Mouse (Mus musculus): Measurements from ENCODE around the gene Nrf1.

Nrf1 gene

DNA sequence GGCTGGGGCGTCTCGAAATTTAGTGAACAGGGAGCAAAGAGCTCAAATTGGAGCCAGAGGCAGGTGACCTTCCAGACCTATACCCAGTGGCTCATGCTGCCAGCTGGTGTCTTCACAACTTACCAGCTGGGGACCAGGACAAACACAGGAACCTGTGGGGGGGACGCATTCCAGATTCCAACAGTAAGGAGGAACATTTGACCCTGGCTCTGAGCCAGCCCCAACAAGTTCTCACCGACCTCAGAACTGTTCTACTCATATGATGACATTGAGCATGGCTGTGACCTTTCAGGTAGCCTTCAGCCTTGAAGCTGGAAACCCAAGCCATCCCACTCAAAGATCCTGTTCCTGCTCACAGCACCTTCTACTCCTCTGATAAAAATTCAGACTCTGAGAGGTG lies 135.8 kb downstream of the Nrf1 start:
- no peak for DNase-seq (ENCODE audit: low read depth, low spot score)
- Histone ChIP-seq H3K36me3 (ENCODE audit: control insufficient read depth, insufficient read depth, low read length, poor library complexity, severe bottlenecking) (no peaks in the 10 kb centered on the region), H3K27me3 (ENCODE audit: control insufficient read depth, insufficient read depth, low read length, poor library complexity, severe bottlenecking) (peaks cover 2% of the 10 kb centered on the region; the same call in 1 of the 2 replicates)

DNA sequence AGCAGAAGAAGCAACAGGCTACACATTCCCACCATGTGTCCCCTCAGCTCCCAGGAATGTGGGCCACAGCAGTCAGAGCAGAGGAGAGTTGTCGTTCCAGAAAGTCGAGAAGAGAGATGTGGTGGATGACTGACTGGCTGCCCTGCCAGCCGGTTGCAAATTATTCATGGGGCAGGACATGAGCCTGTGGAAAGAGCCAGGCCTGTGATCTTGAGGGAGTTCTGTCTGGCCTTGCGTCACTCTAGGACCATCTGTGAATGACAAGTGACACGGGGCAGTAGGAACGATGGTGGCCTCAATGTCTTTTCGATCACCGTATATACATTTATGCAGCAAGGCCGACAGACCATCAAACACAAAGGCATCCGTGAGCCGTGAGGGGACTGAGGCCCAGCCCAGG lies 147.9 kb downstream of the Nrf1 start:
- no peak for DNase-seq (ENCODE audit: low read depth, low spot score)

DNA sequence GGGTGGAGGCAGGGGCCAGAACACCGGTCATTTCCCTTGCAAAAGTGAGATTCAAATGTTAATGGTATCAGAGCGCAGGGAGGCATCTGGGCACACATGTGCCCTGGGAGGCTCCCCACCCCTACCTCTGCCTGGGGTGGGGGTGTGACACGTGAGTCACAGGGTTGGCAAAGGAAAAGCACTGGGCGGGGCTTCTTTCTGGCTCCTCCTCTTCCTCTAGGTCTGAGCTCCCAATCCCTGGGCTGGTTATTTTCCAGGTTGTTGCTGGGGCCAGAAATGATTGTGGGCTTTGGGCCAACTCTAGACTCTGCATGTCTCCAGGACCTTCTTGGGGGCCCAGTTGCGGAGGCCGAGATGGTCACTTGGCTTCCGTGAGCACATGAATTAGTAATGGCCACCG lies 148.4 kb downstream of the Nrf1 start:
- no peak for DNase-seq (ENCODE audit: low read depth, low spot score)
- Histone ChIP-seq H3K27me3 (ENCODE audit: control insufficient read depth, insufficient read depth, low read length, poor library complexity, severe bottlenecking) (no peaks in the 10 kb centered on the region), H3K36me3 (ENCODE audit: control insufficient read depth, insufficient read depth, low read length, poor library complexity, severe bottlenecking) (no peaks in the 10 kb centered on the region)

More for the DNA sequence above, 147.9 kb downstream of the Nrf1 start:
- Histone ChIP-seq H3K36me3 (ENCODE audit: control insufficient read depth, insufficient read depth, low read length, poor library complexity, severe bottlenecking) (no peaks in the 10 kb centered on the region), H3K27me3 (ENCODE audit: control insufficient read depth, insufficient read depth, low read length, poor library complexity, severe bottlenecking) (no peaks in the 10 kb centered on the region)
